ENCODE assay signal across 13 mouse cellular contexts in genomic region chr5:136044865-136045264, GRCm38 (mm10). TPM values are rescaled to one million over a fixed set of nuclear protein-coding genes. Genes with fewer than 3 reads are reported as not detected.
A peak's percentile ranks its signal among the peaks of the same experiment; 100 is the strongest.
DNase-seq lines count a peak whose midpoint lies in the region; TF ChIP-seq lines count a peak whose summit lies in the region.
"Had no signal": no experiment of that assay in that cellular context is flagged by ENCODE, and none has a peak within 500 bp of the region (broad histone marks: within the 10 kb centered on the region; RNA-seq: fewer than 3 reads in every experiment).

No protein-coding gene starts in this region.

- intact Hi-C loops in left cerebral cortex, adult 2 months (cut with DNase I), result no loop called here

- no peak overlapping the region for H3K4me3 ChIP-seq in left cerebral cortex, adult 2 months
- no peak overlapping the region for H3K4me3 ChIP-seq in bone marrow macrophage, adult 2 months (ENCODE audit: insufficient read depth, low read length)
- H3K4me3 ChIP-seq: embryonic facial prominence, embryonic 13.5 days; neural tube, embryonic 13.5 days had no signal

- TF ChIP-seq POLR2A in bone marrow macrophage, adult 2 months (IDR thresholded peaks at IDR 0.05; ENCODE audit: borderline replicate concordance, low read depth, low read length), result no peak

- H3K4me1 ChIP-seq in bone marrow macrophage, adult 2 months (ENCODE audit: control insufficient read depth, insufficient read depth, low read length), result peaks cover 9% of the 10 kb centered on the region
- H3K4me1 ChIP-seq: neural tube, embryonic 13.5 days had no signal

- no peak overlapping the region for H3K27ac ChIP-seq in left cerebral cortex, adult 2 months
- no peak overlapping the region for H3K27ac ChIP-seq in bone marrow macrophage, adult 2 months (ENCODE audit: insufficient read depth, low read depth, low read length)
- H3K27ac ChIP-seq: embryonic facial prominence, embryonic 13.5 days; neural tube, embryonic 13.5 days had no signal

- DNase-seq in adrenal gland, adult 18-20 months (ENCODE audit: low spot score in 2 of 2), result peak; percentile 18 to 37
- DNase-seq in adrenal gland, adult 2 months, result no peak
- no peak for DNase-seq in left cerebral cortex, adult 2 months (ENCODE audit: extremely low spot score in 1 of 2, low spot score in 2 of 2)
- no peak for DNase-seq in left cerebral cortex, adult 18-20 months (ENCODE audit: low spot score in 2 of 2)
- peak; percentile 47 for DNase-seq in 416B (ENCODE audit: low read depth)
- no peak for DNase-seq in cerebellum, adult 9-11 months
- DNase-seq in frontal cortex, postnatal 36 days (ENCODE audit: low spot score in 2 of 2), result no peak

- peak; percentile 28 for TF ChIP-seq CTCF in left cerebral cortex, adult 2 months (IDR thresholded peaks at IDR 0.05)
- peak; percentile 64 for TF ChIP-seq CTCF in bone marrow macrophage, adult 2 months (IDR thresholded peaks at IDR 0.05; ENCODE audit: low read depth, low read length)

RNA-seq across cellular contexts. Expression of gene Upk3b, which starts 6.6 kb away (rescaled TPM):
- total RNA-seq in adrenal gland, adult 18-20 months (2021), result 10 to 100 TPM in 1 of 2 experiments, 1 to 10 TPM in 1; 7.4 to 14.0 TPM
- total RNA-seq in adrenal gland, adult 2 months (2021), result 10 to 100 TPM in 1 of 2 experiments, 1 to 10 TPM in 1; 8.8 to 10.8 TPM
- polyA plus RNA-seq in adrenal gland, adult 2 months (2012; rRNA removed), result 8.5 and 8.9 TPM in 2 replicates
- total RNA-seq in left cerebral cortex, adult 2 months (2021), result not detected
- total RNA-seq in left cerebral cortex, adult 18-20 months (2021), result not detected
- not detected in 2 replicates for polyA plus RNA-seq in bone marrow macrophage, adult 2 months (2012; ENCODE audit: insufficient read depth, insufficient read length, missing spikeins)
- total RNA-seq: left cerebral cortex, postnatal 36 days; megakaryocyte, adult 5-6 weeks had no signal

RNA-seq across cellular contexts. Expression of gene Upk3bl, which starts 9.4 kb away (rescaled TPM):
- not detected for total RNA-seq in adrenal gland, adult 18-20 months (2021)
- total RNA-seq in adrenal gland, adult 2 months (2021), result under 1 TPM in 1 of 2 experiments, not detected in 1; 0.35 TPM
- polyA plus RNA-seq in adrenal gland, adult 2 months (2012; rRNA removed), result 0.30 TPM in 1 of 2 replicates, not detected in the other
- not detected for total RNA-seq in left cerebral cortex, adult 2 months (2021)
- total RNA-seq in left cerebral cortex, adult 18-20 months (2021), result under 1 TPM in 1 of 2 experiments, not detected in 1; 0.75 TPM
- not detected in 2 replicates for polyA plus RNA-seq in bone marrow macrophage, adult 2 months (2012; ENCODE audit: insufficient read depth, insufficient read length, missing spikeins)
- total RNA-seq: heart, postnatal 25 days; left cerebral cortex, postnatal 36 days; megakaryocyte, adult 5-6 weeks had no signal
- polyA plus RNA-seq: neural tube, embryonic 13.5 days had no signal

RNA-seq across cellular contexts. Expression of gene Rasa4, which starts 38.9 kb away (rescaled TPM):
- 10 to 100 TPM; 11.9 to 14.7 TPM for total RNA-seq in adrenal gland, adult 18-20 months (2021)
- 10 to 100 TPM; 10.5 to 14.7 TPM for total RNA-seq in adrenal gland, adult 2 months (2021)
- 29.5 and 34.4 TPM in 2 replicates for polyA plus RNA-seq in adrenal gland, adult 2 months (2012; rRNA removed)
- total RNA-seq in left cerebral cortex, adult 2 months (2021), result 1 to 10 TPM; 5.4 to 5.8 TPM
- total RNA-seq in left cerebral cortex, adult 18-20 months (2021), result 10 to 100 TPM in 1 of 2 experiments, 1 to 10 TPM in 1; 4.8 to 10.3 TPM
- 273 and 311 TPM in 2 replicates for polyA plus RNA-seq in bone marrow macrophage, adult 2 months (2012; ENCODE audit: insufficient read depth, insufficient read length, missing spikeins)

RNA-seq across cellular contexts. Expression of gene Dtx2, which starts 50.3 kb away (rescaled TPM):
- total RNA-seq in adrenal gland, adult 18-20 months (2021), result 10 to 100 TPM; 12.8 to 18.7 TPM
- total RNA-seq in adrenal gland, adult 2 months (2021), result 10 to 100 TPM; 13.6 to 19.0 TPM
- polyA plus RNA-seq in adrenal gland, adult 2 months (2012; rRNA removed), result 30.1 and 34.3 TPM in 2 replicates
- 1 to 10 TPM; 8.0 to 9.5 TPM for total RNA-seq in left cerebral cortex, adult 2 months (2021)
- 10 to 100 TPM in 1 of 2 experiments, 1 to 10 TPM in 1; 8.3 to 10.2 TPM for total RNA-seq in left cerebral cortex, adult 18-20 months (2021)
- 9.5 and 9.8 TPM in 2 replicates for polyA plus RNA-seq in bone marrow macrophage, adult 2 months (2012; ENCODE audit: insufficient read depth, insufficient read length, missing spikeins)

Comparison
In these comparisons a context has a peak if more than half of its experiments do, and no peak if none do; other contexts are left out.
1. DNase-seq: peak in adrenal gland, adult 18-20 months (2 of 2) and 416B (single experiment); none in adrenal gland, adult 2 months (single experiment), left cerebral cortex, adult 2 months (0 of 2), left cerebral cortex, adult 18-20 months (0 of 2), cerebellum, adult 9-11 months (single experiment) and frontal cortex, postnatal 36 days (0 of 2).
2. RNA of gene Upk3b, which starts 6.6 kb away (total RNA-seq): 7.4 to 14.0 TPM in adrenal gland, adult 18-20 months and 8.8 to 10.8 TPM in adrenal gland, adult 2 months; not detected in left cerebral cortex, adult 2 months and not detected in left cerebral cortex, adult 18-20 months; every median in the first group is over 4 times any median in the second.